Mouse (Mus musculus): ENCODE data around the gene Gm47841. TPM values are rescaled to one million over a fixed set of nuclear protein-coding genes. Genes with fewer than 3 reads are reported as not detected.

Gene Gm47841
- polyA plus RNA-seq, 1 experiment from 2014 or later, result 0.08 TPM

GRCm38 (mm10) chr15:101059570-101060279, 12.5 kb upstream of the Gm47841 start:
- TF ChIP-seq CTCF (IDR thresholded peaks at IDR 0.05), result no peak
- CTCF ChIA-PET, result interaction anchor here (1.5 kb wide), 1 partner anchor 46 kb away, joined by 4 read pairs; no protein-coding TSS in a partner anchor
- in situ Hi-C loops (cut with MboI; ENCODE audit: low pct_unique_long_range_greater_than_20kb), result no loop called here
- no peaks in the 10 kb centered on the region for H3K27me3 ChIP-seq
- ATAC-seq (no peak), DNase-seq (ENCODE audit: low read depth, low spot score) (no peak)
- POLR2A ChIA-PET, result no interaction called here

- DNase-seq (ENCODE audit: low read depth, low spot score) (no peak), ATAC-seq (no peak)
- ChIA-PET CTCF (interaction anchor here (1.4 to 1.7 kb wide), 2 partner anchors 10 to 13 kb away, joined by 3 to 5 read pairs; no protein-coding TSS in a partner anchor), POLR2A (no interaction called here)
- TF ChIP-seq CTCF (IDR thresholded peaks at IDR 0.05), result no peak
- in situ Hi-C loops (cut with MboI; ENCODE audit: low pct_unique_long_range_greater_than_20kb), result no loop called here
- H3K27me3 ChIP-seq, result no peaks in the 10 kb centered on the region
Observed at GRCm38 (mm10) chr15:101056225-101056624, 9.0 kb upstream of the Gm47841 start.

- CTCF ChIA-PET, result interaction anchor here (1.7 kb wide), 1 partner anchor 12 kb away, joined by 5 read pairs; no protein-coding TSS in a partner anchor
- POLR2A ChIA-PET, result no interaction called here
- H3K27me3 ChIP-seq, result no peaks in the 10 kb centered on the region
- in situ Hi-C loops (cut with MboI; ENCODE audit: low pct_unique_long_range_greater_than_20kb), result no loop called here
- TF ChIP-seq CTCF (IDR thresholded peaks at IDR 0.05), result no peak
- ATAC-seq, result no peak
- no peak for DNase-seq (ENCODE audit: low read depth, low spot score)
Observed at GRCm38 (mm10) chr15:101054541-101054940, 7.3 kb upstream of the Gm47841 start.

GRCm38 (mm10) chr15:101053832-101054459, 6.7 kb upstream of the Gm47841 start:
- ATAC-seq, result no peak
- ChIA-PET POLR2A (no interaction called here), CTCF (no interaction called here)
- TF ChIP-seq CTCF (IDR thresholded peaks at IDR 0.05), result no peak
- no peaks in the 10 kb centered on the region for H3K27me3 ChIP-seq
- DNase-seq (ENCODE audit: low read depth, low spot score), result no peak
- in situ Hi-C loops (cut with MboI; ENCODE audit: low pct_unique_long_range_greater_than_20kb), result no loop called here

- no peak for ATAC-seq
- TF ChIP-seq CTCF (IDR thresholded peaks at IDR 0.05), result no peak
- in situ Hi-C loops (cut with MboI; ENCODE audit: low pct_unique_long_range_greater_than_20kb), result no loop called here
- POLR2A ChIA-PET, result interaction anchor here (0.5 kb wide), 1 partner anchor 24 kb away, joined by 4 read pairs; no protein-coding TSS in a partner anchor
- H3K27me3 ChIP-seq, result no peaks in the 10 kb centered on the region
- CTCF ChIA-PET, result no interaction called here
- no peak for DNase-seq (ENCODE audit: low read depth, low spot score)
Observed at GRCm38 (mm10) chr15:101052560-101053501, 5.6 kb upstream of the Gm47841 start.

- in situ Hi-C loops (cut with MboI; ENCODE audit: low pct_unique_long_range_greater_than_20kb), result no loop called here
- no peak for TF ChIP-seq CTCF (IDR thresholded peaks at IDR 0.05)
- H3K27me3 ChIP-seq, result no peaks in the 10 kb centered on the region
- ATAC-seq (no peak), DNase-seq (ENCODE audit: low read depth, low spot score) (no peak)
- CTCF ChIA-PET, result no interaction called here
- POLR2A ChIA-PET, result interaction anchor here (0.5 kb wide), 1 partner anchor 25 kb away, joined by 4 read pairs; no protein-coding TSS in a partner anchor
Observed at GRCm38 (mm10) chr15:101051869-101052268, 4.7 kb upstream of the Gm47841 start.

GRCm38 (mm10) chr15:101048338-101048896, 1.2 kb upstream of the Gm47841 start:
- POLR2A ChIA-PET, result no interaction called here
- TF ChIP-seq CTCF (IDR thresholded peaks at IDR 0.05), result no peak
- in situ Hi-C loops (cut with MboI; ENCODE audit: low pct_unique_long_range_greater_than_20kb), result no loop called here
- H3K27me3 ChIP-seq, result no peaks in the 10 kb centered on the region
- CTCF ChIA-PET, result no interaction called here
- no peak for ATAC-seq
- no peak for DNase-seq (ENCODE audit: low read depth, low spot score)

- DNase-seq (ENCODE audit: low read depth, low spot score) (no peak), ATAC-seq (peak; percentile 22)
- TF ChIP-seq CTCF (IDR thresholded peaks at IDR 0.05), result no peak
- in situ Hi-C loops (cut with MboI; ENCODE audit: low pct_unique_long_range_greater_than_20kb), result no loop called here
- ChIA-PET CTCF (no interaction called here), POLR2A (no interaction called here)
- no peaks in the 10 kb centered on the region for H3K27me3 ChIP-seq
Observed at GRCm38 (mm10) chr15:101046527-101047193, 537 bp downstream of the Gm47841 start.

GRCm38 (mm10) chr15:101046039-101046526, 1.1 kb downstream of the Gm47841 start:
- POLR2A ChIA-PET, result no interaction called here

GRCm38 (mm10) chr15:101044531-101044930, 2.7 kb downstream of the Gm47841 start:
- POLR2A ChIA-PET, result no interaction called here
- no peaks in the 10 kb centered on the region for H3K27me3 ChIP-seq
- no peak for ATAC-seq
- CTCF ChIA-PET, result no interaction called here
- in situ Hi-C loops (cut with MboI; ENCODE audit: low pct_unique_long_range_greater_than_20kb), result no loop called here
- DNase-seq (ENCODE audit: low read depth, low spot score), result no peak
- no peak for TF ChIP-seq CTCF (IDR thresholded peaks at IDR 0.05)

More at GRCm38 (mm10) chr15:101046039-101046526, 1.1 kb downstream of the Gm47841 start:
- no peak for ATAC-seq
- in situ Hi-C loops (cut with MboI; ENCODE audit: low pct_unique_long_range_greater_than_20kb), result no loop called here
- DNase-seq (ENCODE audit: low read depth, low spot score), result no peak
- H3K27me3 ChIP-seq, result no peaks in the 10 kb centered on the region
- CTCF ChIA-PET, result no interaction called here
- no peak for TF ChIP-seq CTCF (IDR thresholded peaks at IDR 0.05)
